Mouse (Mus musculus): ENCODE results near the gene Cyp4x1.
"Not testable (repeated sequence)": the region's sequence is repeated elsewhere in the genome, so short reads cannot be mapped to it uniquely, and the experiment has no call there.

Gene Cyp4x1

GRCm38 (mm10) chr4:115133621-115134295 is at the start of gene Cyp4x1:
Cyp4x1 (minus strand) TSS chr4:115134281.
- DNase-seq: peak; percentile 75

DNA sequence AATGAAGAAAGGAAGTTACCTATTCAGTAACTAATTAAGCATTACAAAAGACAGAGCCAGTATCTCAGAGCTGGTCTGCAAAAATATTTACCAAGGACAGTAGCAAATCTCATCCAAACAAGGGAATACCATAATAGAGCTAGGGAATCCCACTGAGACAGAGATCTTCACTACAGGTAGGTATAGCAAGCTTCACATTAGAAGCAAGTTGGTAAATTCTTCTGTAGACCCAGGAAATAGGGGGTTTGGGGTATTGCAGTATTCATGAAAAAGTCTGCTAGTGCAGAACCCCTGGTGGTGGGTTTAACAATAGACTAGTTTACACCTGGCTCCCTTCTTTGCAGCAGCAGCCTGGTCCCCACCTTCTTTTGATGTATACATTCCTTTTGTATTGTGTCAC is 42.1 kb upstream of the Cyp4x1 start:
- not testable (repeated sequence) for DNase-seq

DNA sequence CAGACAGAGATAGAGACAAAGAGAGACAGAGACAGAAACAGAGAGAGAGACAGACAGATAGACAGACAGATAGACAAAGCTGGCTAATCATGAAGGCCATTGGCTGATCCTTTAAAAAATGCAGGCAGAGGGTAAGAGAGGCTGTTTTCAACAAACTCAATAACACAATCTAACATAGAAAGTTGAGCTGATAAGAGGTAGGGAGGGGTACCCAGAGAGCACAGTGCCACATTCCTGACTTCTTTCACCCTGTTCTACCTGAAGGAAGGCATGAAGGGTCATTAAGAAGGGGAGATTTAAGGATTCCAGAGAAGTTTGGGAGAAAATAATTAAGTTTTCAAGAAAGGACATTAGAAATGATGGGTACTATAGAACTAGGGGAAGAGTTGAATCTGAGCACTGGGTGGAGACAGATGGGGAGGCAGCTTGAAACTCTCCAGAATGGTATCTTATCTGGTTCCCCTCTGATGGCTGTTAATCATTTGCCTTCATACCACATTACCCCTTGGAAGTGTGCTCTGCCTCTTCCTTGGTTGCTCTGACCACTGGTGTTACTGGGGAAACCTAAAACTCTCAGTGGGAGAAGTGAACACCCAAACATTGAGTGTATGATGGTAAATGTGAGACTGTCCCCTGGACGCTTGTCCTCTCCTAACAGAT is 40.7 kb upstream of the Cyp4x1 start:
- no peak for DNase-seq

DNA sequence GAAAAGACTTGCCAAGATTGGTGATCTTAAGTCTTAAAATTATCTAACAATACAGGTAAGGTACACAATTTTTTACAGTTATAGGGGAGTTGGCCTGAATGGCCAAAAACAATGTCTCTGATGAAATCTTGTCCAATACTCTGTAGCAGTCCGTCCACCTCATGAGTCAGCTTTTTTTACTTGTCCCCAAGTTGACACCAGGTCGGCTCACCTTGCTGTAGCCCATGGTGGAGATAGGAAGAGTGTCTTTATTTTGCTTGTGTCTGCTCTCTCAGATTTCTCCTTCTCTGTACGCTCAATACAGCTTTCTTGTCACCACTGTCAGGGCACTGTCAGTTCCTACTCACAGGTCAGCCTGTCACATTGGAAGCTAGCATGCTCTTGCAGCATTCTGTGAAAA is 24.9 kb upstream of the Cyp4x1 start:
- DNase-seq: peak; percentile 53

DNA sequence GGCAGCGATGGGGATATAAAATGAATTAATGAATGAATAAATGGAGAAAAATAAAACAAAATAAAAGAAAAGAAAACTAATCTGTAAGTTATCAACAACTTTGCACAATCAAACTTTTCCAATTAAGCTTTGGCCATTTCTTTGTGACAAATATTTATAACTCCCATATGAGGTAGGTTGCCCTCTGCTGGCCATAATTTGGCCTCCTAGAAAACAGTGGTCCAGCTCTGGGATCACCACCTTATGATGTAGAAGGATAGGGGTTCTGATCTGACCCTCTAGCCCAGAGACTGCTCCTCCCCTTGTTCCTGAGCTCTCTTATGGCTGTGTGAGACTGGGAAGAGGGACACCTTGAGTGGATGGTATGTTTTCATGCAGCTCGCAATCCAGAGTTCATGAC is 20.6 kb upstream of the Cyp4x1 start:
- no peak for DNase-seq

DNA sequence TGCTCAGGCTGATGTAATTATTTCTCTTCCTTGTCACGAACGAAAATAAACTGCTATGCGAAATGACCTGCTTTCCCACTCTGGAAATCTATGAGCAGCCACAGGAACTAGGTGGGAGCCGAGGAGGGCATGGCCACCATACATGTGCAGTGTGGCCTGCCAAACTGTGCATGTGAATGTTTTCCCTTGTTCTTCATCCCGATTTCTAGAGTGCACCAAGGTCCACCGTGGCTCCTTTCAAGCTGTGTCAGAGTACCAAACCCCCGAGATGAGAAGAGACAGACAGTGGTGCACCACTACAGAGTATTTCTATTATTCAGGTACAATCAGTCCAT is 182 bp upstream of the Cyp4x1 start:
- DNase-seq: peak; percentile 25

DNA sequence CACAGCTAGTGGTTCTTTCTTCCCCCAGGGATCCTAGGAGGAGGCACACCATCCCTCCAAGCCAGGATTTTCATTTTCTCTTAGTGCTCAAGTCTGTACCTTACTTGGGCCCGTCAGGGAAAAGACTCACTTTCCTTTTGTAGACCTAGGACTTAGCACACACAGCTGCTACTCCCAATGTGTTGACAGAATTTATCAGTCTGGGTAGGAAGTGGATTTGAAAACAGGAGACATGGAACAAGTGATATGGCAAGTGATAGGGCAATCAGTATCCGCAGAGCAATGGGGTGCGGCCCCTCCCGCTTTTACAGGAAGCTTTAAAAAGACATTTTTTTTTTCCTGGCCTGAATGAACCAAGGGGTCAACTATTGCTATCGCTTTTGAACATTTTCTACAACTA is 996 bp downstream of the Cyp4x1 start:
- DNase-seq: no peak

- DNase-seq: no peak
These were observed 9.4 kb downstream of the Cyp4x1 start for GRCm38 (mm10) chr4:115124713-115125112.

GRCm38 (mm10) chr4:115123507-115123906 is 10.6 kb downstream of the Cyp4x1 start:
- no peak for DNase-seq

GRCm38 (mm10) chr4:115121608-115122007 is 12.5 kb downstream of the Cyp4x1 start:
- no peak for DNase-seq

DNA sequence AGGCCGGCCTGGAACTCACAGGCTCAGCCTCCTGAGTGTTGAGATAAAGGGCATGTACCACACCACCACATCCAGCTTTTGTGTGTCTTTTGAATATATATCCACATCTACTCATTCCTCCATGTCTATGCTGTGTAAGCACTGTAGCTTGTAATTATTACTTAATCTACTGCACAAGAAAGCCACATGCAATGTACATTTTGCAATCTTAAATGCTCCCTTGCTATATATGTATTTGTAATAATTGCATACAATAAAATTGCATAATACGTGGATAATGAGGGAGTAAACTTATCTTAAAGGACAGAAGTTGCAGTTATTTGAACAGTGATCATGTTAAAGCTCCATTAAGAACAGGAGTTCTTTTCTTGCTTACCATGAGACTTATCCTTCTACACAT is 12.9 kb downstream of the Cyp4x1 start:
- no peak for DNase-seq

DNA sequence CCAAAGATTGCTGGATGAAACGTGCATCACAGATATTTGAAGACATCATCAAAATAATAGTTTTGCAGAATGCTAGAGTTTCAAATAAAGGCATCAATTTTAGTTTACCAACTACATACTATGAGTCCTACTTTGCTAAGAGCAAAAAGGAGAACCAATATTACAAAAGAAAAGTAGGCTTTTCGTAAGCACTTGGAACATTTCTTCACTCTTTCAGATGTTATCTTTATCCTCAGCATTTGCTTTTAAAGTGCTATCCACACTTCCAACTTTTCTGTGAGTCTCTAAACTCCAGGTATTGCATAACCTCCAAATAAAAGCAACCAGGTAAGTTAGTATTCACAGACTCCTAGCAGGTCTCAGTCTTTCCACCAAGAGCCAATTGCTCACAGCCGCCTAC is 14.4 kb downstream of the Cyp4x1 start:
- DNase-seq: no peak

DNA sequence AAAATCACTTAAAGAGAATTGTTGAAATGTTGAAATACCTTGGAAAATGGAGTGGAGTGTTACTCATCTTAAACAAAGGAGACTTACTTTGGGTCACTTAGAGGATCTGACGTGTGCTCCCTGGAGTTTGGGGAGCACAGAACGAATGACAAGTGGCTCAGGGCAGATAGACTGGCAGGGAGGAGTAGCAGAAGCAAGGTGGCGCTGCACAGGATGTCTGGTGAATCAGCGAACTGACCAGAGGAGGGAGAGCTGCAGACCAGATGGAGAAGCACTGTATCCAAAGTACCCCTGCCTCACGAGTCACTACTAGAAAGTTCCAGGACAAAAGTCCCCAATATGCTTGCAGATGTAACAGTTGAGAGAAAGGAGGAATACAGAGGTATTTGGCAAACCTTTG is 20.8 kb downstream of the Cyp4x1 start:
- DNase-seq: no peak

DNA sequence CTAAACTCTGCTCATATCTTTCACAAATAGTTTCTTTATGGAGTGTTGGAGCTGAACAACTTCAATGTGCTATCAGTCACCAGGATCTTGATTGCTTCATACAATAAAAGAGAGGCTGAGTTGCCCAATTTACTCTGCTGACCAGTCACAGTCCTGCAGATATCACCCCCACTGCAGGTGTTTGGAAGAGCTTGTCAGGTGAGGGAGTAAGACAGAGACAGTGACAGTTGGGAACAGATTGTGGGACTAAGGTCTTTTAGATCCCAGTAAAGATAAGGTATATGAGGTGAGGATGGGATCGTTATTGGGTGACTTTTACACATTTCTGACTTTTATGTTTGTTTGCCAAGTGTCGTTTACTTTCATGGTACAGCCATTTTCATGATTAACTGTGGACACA is 22.9 kb downstream of the Cyp4x1 start:
- no peak for DNase-seq

GRCm38 (mm10) chr4:115103510-115103909 is 30.6 kb downstream of the Cyp4x1 start:
- DNase-seq: no peak

DNA sequence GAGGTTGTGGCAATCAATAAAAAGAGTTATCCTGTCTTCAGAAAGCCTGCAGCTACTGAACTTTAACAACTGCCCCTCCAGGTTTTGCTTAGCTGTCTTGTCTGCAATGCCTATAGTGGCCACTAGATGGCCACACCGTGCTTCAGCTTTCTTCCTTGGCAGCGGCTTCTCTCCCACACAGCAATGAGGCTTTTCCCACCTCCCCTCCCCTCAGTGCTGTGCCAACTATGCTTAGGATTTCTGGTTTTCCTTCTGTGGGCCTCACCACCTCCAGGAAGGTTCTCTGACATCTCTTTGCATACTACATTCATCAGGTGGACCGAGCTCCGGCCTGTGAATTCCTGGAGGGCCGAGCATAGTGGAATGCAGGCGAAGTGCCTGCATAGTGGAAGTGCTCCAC is 32.4 kb downstream of the Cyp4x1 start:
- DNase-seq: peak; percentile 85

GRCm38 (mm10) chr4:115097146-115097496 is 37.0 kb downstream of the Cyp4x1 start:
- DNase-seq: peak; percentile 79

DNA sequence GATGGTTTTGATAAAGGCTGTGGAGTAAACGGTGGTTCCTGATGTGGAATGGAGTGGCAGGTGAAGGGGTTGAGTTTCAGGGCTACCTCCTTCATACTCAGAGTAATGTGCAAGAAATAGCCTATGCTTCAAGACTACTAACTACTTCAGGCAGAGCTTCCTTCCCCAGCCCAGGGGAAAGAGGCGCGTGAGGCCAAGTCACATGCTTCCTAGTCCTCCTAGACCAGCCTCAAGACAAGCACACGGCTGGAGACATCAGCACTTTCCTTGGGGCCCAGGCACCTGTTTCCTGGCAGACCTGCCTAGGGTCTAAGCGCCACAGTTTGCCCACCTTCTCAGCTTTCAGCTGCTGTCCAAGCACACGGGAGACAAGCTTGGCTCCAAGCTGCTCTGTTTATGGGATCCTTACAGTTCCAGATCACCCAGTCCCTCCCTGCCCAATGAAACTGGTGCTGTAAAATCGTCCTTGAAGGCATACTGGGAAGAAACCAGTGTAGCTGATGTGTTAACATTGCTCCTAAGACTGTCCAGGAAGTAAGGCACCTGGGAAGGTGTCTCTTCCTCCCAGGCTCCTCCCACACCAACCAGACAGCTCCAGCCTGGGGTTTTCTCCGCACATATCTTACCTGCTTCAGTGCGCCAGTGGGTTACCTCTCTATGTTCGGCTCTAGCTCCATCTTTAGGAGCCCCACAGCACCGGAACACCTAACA is 37.5 kb downstream of the Cyp4x1 start:
- DNase-seq: peak; percentile 92

GRCm38 (mm10) chr4:115095671-115096434 is 38.2 kb downstream of the Cyp4x1 start:
- peak; percentile 94 for DNase-seq

- DNase-seq: peak; percentile 70
These were observed 40.0 kb downstream of the Cyp4x1 start for GRCm38 (mm10) chr4:115094056-115094455.

DNA sequence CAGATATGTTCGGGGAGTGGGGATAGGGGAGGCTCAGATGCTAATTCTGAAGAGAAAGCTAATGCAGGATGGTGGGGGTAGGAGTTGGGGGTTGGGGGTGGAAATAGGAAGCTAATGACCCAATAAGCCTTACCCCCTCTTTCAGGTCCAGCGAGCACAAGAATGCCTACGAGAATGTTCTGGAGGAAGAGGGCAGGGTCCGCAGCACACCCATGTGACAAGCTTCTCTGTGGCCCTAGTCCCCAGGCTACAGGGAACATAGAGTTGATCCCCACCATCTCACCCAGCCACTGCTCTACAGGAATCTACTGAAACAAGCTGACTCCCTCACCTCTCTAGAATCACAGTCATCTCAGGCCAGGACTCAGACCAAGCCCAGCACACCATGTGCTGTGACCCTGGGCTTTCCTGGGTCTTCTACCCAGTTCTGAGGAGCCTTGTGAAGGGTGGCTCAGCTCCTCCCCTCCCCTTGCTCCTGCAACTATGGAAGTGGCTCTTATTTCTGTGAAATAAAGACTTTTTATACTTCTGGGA is 40.7 kb downstream of the Cyp4x1 start:
- peak; percentile 69 for DNase-seq

DNA sequence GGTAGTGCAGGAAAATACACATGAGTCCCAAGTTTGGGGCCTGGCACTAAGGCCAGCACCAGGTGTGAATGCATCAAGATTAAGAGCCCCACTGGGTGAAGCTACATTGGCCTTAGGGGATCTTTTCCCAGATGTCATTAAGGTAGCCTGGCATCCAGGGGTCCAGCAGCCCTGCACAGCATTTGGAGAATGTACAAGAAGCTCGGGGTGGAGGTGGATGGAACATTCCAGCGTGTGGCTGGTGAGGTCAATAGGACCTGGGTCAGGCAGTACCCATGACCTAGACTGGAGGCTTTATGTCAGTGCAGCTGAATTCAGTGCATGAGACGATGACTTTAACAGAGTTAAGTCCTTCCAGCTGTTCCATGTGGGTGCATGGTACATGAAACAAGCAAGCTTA is 42.3 kb downstream of the Cyp4x1 start:
- DNase-seq: no peak

DNA sequence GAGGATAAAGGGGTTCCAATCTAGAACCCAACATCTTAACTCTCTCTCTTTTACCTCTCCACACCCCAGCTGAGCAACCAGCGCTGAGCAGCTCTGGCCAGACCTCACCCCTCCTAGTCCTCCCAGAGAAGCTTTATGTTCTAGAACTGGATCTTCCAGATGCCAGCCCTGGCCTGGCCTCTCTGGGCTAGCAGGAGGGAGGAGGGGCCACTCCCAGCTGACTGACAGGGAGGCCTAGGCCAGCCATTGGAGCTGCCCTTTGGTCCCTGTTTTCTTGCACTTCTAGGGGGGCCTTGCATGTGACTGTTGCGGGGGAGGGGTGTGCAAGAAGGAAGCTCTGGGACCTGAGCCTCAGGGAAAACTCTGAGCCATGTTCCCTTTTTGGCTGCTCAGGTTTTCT is 43.5 kb downstream of the Cyp4x1 start:
- peak; percentile 64 for DNase-seq
